Mouse (Mus musculus): ENCODE results near the gene Inf2.

Gene Inf2

GRCm38 (mm10) chr12:112596891-112597500 lies 8.4 kb downstream of the Inf2 start:
- no peak for DNase-seq

- DNase-seq: no peak
Measured at GRCm38 (mm10) chr12:112597618-112598017, 9.0 kb downstream of the Inf2 start.

- no peak for DNase-seq
Measured at GRCm38 (mm10) chr12:112599198-112599597, 10.6 kb downstream of the Inf2 start.

- DNase-seq: no peak
Measured at GRCm38 (mm10) chr12:112599942-112600611, 11.5 kb downstream of the Inf2 start.

GRCm38 (mm10) chr12:112604022-112604421 lies 15.4 kb downstream of the Inf2 start:
- no peak for DNase-seq

- peak; percentile 21 for DNase-seq
Measured at GRCm38 (mm10) chr12:112604709-112605649, 16.4 kb downstream of the Inf2 start.

GRCm38 (mm10) chr12:112605766-112606165 lies 17.2 kb downstream of the Inf2 start:
- peak; percentile 79 for DNase-seq

DNA sequence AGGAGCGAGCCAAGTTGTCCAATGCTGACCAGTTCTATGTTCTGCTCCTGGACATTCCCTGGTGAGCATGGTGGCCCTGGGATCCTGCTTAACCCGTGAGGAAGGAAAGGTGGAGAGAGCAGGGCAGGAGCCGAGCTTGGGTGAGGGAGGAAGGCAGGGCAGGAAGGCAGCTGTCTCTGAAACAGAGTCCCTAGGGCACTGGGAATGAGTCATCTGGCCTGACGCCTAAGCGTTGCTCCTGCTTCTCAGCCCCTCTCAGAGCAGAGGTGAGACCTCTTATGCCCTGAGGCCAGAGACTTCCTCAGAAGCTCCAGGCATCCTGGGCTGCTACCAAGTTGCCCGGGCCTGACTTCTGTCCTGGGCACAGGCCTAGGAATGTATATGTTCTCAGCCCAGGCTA lies 18.4 kb downstream of the Inf2 start:
- DNase-seq: no peak

DNA sequence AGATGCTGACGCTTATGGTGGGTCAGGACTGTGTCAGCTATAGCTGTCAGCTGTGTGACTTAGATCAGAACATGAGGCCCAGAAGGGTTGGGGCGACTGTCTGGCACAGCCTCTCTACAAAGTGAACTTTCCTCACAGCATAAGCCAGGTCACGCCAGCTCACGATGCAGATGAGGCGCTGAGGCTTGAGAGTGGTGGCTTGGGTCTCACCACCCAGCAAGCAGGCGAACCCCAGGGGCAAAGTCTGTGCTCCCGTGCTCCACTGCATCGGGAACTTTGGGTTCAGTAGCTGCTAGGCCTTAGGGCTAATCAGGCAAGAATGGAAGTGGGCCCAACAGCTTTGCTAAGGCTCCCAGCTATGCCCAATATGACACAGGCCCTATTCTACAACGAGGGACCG lies 20.4 kb downstream of the Inf2 start:
- DNase-seq: peak; percentile 22

GRCm38 (mm10) chr12:112616668-112617067 lies 28.1 kb downstream of the Inf2 start:
- no peak for DNase-seq

DNA sequence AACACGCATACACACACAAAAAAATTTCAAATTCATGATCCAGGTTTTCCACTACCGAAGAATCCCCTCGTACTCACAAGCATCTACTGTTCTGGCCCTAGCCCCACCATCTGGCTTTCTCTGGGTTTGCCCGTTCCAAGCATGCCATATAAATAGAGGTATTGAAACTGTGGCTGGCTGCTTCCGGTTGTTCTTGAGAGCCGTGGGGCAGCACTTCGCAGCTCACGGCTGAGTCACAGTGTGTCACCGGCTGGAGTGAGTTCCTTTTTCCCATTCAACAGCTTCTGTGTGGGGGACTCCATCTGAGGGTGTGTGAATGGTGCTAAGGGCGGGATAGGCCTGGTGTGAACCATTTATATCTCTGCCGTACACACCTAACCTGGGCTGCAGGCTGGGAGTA lies 28.6 kb downstream of the Inf2 start:
- no peak for DNase-seq

DNA sequence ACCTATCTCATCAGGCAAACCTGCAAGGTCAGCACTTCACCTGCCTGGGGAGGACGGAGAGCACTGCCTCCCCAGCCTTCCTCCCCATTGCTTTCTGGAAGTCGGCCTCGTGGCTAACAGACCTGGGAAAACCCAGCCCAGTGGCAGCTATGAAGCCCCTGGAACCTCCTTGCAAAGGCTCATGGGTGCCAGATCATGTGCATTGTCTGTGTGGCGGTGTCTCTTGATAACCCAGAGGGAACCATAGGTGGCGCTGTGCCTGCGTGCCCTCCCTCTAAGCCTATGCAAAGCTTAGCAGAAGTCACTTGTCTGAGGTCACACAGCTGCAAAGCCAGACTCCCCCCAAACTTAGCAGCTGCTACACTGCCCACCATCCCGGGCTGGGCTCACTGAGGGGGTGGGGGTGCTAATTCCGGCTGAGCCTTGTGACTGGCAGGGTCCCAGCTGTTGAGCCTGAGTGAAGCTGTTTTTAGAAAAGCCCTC lies 29.4 kb downstream of the Inf2 start:
- peak; percentile 68 for DNase-seq

GRCm38 (mm10) chr12:112618981-112619685 lies 30.5 kb downstream of the Inf2 start:
- DNase-seq: peak; percentile 47

DNA sequence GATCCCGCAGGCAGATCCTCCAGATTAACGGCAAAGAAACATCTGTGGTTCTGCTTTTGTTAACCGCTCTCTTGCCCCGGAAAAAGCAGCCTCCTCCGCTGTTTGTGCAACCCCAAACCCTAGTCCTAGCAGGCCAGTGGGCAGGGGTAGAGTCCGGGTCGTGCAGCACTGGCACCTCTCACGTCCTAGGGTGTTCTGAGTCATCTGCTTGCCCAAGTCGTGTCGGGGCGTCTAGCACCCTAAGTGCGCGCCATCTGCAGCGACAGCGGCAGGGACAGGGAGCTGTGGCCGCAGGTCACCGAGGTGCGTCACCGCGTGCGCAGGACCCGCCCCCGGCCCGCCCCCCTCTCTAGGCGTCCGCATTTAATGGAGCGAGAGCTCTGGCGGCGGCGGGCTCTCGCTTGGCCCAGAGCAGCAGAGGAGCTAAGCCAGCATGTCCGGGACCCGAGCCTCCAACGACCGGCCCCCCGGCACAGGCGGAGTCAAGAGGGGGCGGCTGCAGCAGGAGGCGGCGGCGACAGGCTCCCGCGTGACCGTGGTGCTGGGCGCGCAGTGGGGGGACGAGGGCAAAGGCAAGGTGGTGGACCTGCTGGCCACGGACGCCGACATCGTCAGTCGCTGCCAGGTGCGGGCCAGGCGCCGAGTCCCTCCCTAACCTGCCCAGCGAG lies 31.2 kb downstream of the Inf2 start, which contains the start of gene Adssl1:
Adssl1 (plus strand) TSS at position 360 of the 668 bp plus-strand sequence.
- DNase-seq: peak; percentile 73

- no peak for DNase-seq
Measured at GRCm38 (mm10) chr12:112620354-112621061, 31.9 kb downstream of the Inf2 start.

DNA sequence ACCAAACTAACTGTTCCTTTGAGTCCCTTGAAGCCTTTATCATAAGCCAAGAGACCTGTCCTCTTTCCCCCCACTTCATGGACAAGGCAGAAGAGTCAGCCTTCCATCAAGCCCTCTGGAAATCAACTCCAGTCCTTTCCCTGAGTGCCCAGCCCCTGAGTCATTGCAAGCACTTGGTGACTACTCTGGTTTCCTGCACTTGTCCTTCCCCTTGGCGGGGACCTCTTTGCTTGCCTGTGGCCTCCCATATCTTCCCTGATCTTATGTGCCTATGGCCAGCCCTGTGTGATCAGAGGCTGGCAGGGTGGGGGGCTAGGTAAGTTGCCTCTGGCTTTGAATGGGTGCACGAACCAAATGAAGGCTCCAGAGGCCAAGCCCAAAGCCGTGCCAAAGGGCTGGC lies 33.3 kb downstream of the Inf2 start:
- no peak for DNase-seq

- peak; percentile 53 for DNase-seq
Measured at GRCm38 (mm10) chr12:112623742-112624141, 35.2 kb downstream of the Inf2 start.

DNA sequence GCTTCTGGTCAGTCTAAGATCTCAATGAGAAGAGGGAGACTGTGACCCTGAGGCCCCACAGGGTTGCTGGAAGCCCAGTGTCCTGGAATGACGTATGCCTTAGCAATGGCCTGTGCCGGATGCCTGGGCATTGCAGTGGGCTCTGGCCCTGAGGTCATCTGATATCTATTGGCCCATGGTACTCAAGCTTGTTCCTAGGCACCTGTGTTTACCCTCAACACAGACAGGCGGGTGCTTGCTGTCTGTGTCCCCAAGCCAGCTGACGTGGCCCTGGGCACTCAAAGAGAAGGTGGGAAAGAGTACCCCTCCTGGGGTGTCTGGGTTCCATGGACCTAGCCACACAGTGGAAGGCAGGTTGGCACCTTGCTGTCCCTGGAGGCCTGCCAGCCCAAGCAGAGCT lies 37.1 kb downstream of the Inf2 start:
- DNase-seq: no peak

- no peak for DNase-seq
Measured at GRCm38 (mm10) chr12:112626455-112626854, 37.9 kb downstream of the Inf2 start.

DNA sequence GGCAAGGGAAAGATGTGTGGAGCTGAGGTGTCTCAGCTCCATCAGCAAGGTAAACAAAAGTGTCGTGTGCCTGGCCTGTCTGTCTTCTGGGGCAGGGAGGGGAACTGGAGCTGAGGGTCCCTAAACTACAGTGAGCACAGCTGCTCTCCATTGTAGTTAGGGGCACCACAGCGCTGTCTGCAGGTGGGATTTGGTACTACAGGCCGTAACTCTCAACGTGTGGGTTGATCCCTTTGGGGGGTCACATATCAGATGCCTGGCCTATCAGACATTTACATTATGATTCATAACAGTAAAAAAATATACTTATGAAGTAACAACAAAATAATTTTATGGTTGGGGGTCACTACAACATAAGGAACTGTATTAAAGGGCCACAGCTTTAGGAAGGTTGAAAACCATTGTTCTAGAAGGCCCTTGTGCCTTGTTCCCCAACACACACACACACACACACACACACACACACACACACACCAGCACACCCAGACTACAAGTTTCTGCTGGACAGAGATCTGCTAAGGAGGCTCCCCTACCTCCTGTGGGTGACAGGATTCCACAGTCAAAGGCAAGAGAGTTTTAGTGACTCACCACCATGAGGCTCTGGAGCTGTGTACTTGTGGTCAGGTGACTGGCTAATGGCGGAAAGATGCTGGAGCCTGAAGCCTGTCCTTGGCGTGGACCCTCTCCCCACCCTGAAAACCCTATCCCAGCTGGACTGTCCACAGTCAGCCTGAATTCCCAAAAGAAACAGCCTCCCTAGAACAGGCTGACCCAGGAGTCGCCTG lies 38.7 kb downstream of the Inf2 start:
- no peak for DNase-seq

DNA sequence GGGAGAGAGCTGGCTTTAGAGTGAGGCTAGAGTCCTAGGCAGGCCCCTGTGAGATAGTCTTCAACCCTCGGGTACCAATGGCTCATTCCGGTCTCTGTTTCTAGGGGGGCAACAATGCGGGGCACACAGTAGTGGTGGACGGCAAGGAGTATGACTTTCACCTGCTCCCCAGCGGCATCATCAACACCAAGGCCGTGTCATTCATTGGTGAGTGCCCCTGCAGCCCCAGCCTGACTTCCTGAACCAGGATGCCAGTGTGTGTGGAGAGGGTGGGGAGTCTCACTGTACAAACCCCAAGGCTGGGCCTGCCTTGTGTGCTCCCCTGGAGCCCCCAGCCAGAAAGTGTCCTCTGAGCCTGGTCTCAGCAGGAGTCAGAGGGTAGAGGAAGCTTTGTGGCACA lies 39.6 kb downstream of the Inf2 start:
- no peak for DNase-seq
